Mouse (Mus musculus): Measurements from ENCODE around the gene Chm.
A peak's percentile ranks its signal among the peaks of the same experiment; 100 is the strongest.
"Not testable (repeated sequence)": the region's sequence is repeated elsewhere in the genome, so short reads cannot be mapped to it uniquely, and the experiment has no call there.

Chm gene

GRCm38 (mm10) chrX:113185230-113185985 lies at the start of gene Chm:
Gene Chm, minus strand, starts transcription at chrX:113185517.
- DNase-seq (ENCODE audit: low spot score): peak; percentile 84

- no peak for DNase-seq (ENCODE audit: low spot score)
These were observed 8.6 kb upstream of the Chm start for GRCm38 (mm10) chrX:113193901-113194300.

DNA sequence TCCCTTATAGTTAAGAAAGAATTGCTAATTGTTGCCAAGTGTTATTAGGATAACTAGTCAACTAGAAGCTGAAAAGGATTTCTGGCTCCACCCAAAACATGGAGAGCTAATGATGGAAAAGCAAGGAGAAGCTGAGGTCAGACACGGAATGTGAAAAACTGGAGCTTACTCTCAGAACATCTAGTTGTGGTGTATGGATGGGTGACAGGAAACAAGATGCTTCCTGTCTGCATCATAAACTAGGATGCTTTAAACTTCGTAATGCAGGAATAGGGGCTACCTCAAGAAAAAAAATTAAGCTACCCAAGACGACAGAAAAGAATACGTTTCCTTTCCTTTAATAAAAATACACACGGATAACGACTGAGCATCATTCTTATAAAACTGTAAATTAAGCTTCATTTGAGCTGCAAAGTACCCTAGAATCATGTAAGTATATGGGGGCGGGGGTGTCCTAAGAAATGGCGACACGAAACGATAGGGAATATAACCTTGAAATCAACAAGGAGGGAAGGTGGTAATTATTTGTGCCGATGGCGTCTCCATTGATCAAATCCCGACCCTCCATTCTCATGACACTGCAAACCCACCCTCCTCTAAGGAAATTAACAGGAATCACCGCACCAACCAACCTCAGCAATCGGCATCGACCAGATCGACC lies 618 bp downstream of the Chm start:
- peak; percentile 8 for DNase-seq (ENCODE audit: low spot score)

- DNase-seq (ENCODE audit: low spot score): not testable (repeated sequence)
These were observed 4.5 kb downstream of the Chm start for GRCm38 (mm10) chrX:113180856-113181255.

- no peak for DNase-seq (ENCODE audit: low spot score)
These were observed 12.6 kb downstream of the Chm start for GRCm38 (mm10) chrX:113172766-113173165.

DNA sequence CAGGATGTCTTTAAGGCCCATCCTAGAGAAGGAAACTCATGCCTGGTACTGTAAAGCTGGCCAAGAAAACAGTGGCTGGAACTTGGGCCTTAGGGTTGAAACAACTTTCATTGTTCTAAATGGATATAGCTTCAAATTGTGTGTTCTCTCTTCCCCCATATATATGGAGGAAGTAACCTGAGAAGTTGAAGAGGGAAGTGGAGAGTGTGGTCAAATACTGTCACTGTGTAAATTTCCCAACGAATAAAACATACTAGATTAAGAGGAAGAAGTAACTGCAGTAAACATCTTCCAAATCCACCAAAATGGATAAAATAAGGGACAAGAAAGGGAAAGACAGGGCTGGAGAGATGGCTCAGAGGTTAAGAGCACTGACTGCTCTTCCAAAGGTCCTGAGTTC lies 13.0 kb downstream of the Chm start:
- DNase-seq (ENCODE audit: low spot score): no peak

DNA sequence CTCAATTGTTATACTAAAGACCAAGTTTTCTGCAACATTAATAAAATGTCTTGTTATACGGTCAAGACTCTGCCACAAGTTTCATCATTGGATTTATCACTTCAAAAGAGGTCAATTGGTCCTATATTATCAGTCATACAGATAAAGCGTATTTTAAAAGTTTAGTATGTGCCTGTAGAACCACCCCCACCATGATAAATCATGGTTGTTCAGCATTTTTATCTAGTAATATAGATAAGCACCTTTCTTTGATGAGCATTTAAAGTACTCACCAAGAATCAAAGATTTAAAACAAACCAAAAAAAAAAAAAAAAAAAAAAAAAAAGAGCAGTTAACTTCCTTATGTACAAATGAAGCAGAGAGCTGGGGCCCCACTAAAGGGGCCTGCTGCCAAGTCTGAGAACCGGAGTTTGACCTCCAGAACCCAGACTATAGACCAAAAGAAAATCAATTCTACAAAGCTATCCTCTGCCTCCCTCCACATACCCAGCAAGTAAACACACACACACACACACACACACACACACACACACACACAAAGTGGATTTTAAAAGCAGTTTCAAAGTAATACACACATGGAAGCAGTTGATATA lies 25.0 kb downstream of the Chm start:
- no peak for DNase-seq (ENCODE audit: low spot score)

GRCm38 (mm10) chrX:113084171-113084570 lies 101.1 kb downstream of the Chm start:
- no peak for DNase-seq (ENCODE audit: low spot score)

DNA sequence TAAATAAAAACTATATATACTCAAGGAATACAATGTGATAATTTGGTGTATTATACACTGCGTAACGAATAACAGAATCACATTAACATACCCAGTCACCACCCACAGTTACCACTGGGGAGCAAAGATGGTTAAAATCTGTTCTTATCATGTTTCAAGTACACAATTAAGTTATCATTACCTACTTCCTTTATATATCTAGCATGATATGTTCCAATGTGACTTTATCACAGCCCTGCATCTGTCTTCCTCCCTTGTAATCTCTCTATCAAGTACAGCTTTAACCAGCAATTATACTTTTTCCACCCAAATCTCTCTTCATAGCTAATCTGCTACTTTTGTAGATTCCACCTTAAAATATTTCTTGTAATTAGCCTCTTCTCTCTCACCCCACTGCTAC lies 109.3 kb downstream of the Chm start:
- DNase-seq (ENCODE audit: low spot score): no peak

- no peak for DNase-seq (ENCODE audit: low spot score)
These were observed 110.5 kb downstream of the Chm start for GRCm38 (mm10) chrX:113074823-113075222.

DNA sequence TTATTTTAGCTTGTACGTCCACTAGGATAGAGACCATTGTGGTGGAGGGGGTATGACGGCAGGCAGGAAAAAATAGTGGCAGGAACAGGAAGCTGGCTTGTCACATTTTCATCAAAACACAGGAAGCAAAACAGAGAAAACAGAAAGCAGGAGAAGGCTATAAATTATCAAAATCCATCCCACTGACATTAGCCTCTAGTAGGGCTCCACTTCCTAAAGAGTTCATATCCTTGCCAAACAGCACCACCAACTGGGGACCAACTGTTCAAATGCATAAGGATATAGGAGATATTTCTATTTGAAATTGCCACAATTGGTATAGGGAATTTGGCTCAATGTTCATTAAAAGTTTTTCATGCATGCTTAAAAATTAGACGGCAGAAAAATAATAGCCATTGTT lies 181.7 kb downstream of the Chm start:
- no peak for DNase-seq (ENCODE audit: low spot score)

DNA sequence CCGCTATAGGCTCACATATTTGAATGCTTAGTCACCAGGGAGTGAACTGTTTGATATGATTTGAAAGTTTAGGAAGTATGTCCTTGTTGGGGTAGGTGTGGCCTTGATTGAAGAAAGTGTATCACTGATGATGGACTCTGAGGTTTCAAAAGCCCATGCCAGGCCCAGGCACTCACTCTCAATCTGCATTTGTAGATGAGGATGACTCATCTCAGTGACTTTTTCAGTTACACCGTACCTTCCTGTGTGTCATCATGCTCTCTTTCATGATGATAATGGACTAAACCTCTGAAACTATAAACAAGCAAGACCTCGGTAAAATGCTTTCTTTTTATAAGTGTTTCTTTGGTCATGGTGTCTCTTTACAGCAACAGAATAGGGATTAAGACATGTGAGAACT lies 183.1 kb downstream of the Chm start:
- no peak for DNase-seq (ENCODE audit: low spot score)

Measured in embryo, embryonic 10.5 days (tissue).